Mouse (Mus musculus) cerebellum, adult (tissue): Measurements from ENCODE around the gene Slc30a3.

ENCODE experiments used
- ATAC-seq: cut with Nextera tagmentation; 2 replicates; pipeline ENCODE4 v1.9.2; 2017; ENCODE audit warnings: mild to moderate bottlenecking, moderate library complexity, mixed read lengths; ENCODE audit not compliant: insufficient number of reproducible peaks, low FRiP score, low TSS enrichment

Gene Slc30a3

GRCm38 (mm10) chr5:31108000-31108490, at the start of gene Slc30a3:
TSS of gene Slc30a3 (minus strand) at chr5:31108237.
- no peak for ATAC-seq

- ATAC-seq = peak; percentile 92
These were observed 46.1 kb upstream of the Slc30a3 start, which contains the start of gene Mpv17 for GRCm38 (mm10) chr5:31154152-31154553. TSS of gene Mpv17 (minus strand) at chr5:31154251.

GRCm38 (mm10) chr5:31153516-31154151, 45.6 kb upstream of the Slc30a3 start:
- peak; percentile 29 for ATAC-seq

- peak; percentile 61; the same call in 1 of the 2 replicates for ATAC-seq
These were observed 43.7 kb upstream of the Slc30a3 start for GRCm38 (mm10) chr5:31151746-31152145.

GRCm38 (mm10) chr5:31149781-31150180, 41.7 kb upstream of the Slc30a3 start:
- ATAC-seq = no peak

GRCm38 (mm10) chr5:31138968-31139425, 31.0 kb upstream of the Slc30a3 start:
- no peak for ATAC-seq

GRCm38 (mm10) chr5:31138241-31138967, 30.4 kb upstream of the Slc30a3 start, which contains the start of gene Ucn:
TSS of gene Ucn (minus strand) at chr5:31138829.
- no peak; the same call in 1 of the 2 replicates for ATAC-seq

- no peak for ATAC-seq
These were observed 29.6 kb upstream of the Slc30a3 start for GRCm38 (mm10) chr5:31137658-31138057.

- ATAC-seq = no peak
These were observed 28.8 kb upstream of the Slc30a3 start for GRCm38 (mm10) chr5:31136730-31137424.

GRCm38 (mm10) chr5:31126050-31126449, 18.0 kb upstream of the Slc30a3 start:
- ATAC-seq = no peak

GRCm38 (mm10) chr5:31123481-31123880, 15.4 kb upstream of the Slc30a3 start:
- ATAC-seq = no peak

- ATAC-seq = no peak
These were observed 13.1 kb upstream of the Slc30a3 start for GRCm38 (mm10) chr5:31121111-31121510.

GRCm38 (mm10) chr5:31116912-31117311, 8.9 kb upstream of the Slc30a3 start:
- no peak for ATAC-seq

GRCm38 (mm10) chr5:31116354-31116753, 8.3 kb upstream of the Slc30a3 start, which contains the start of gene Trim54:
TSS of gene Trim54 (plus strand) at chr5:31116712.
- ATAC-seq = no peak

- no peak for ATAC-seq
These were observed 2.7 kb upstream of the Slc30a3 start for GRCm38 (mm10) chr5:31110781-31111180.

GRCm38 (mm10) chr5:31105814-31106335, 2.2 kb downstream of the Slc30a3 start, which contains the start of gene Dnajc5g:
TSS of gene Dnajc5g (plus strand) at chr5:31106285.
- ATAC-seq = no peak

- no peak for ATAC-seq
These were observed 12.1 kb downstream of the Slc30a3 start for GRCm38 (mm10) chr5:31095711-31096480.

GRCm38 (mm10) chr5:31094799-31095691, 13.0 kb downstream of the Slc30a3 start:
- ATAC-seq = no peak
